Mouse (Mus musculus) adrenal gland, postnatal 10 days (tissue): ENCODE measurements around the gene Ankrd60. TPM values are rescaled to one million over a fixed set of nuclear protein-coding genes. Genes with fewer than 3 reads are reported as not detected.
A peak's percentile ranks its signal among the peaks of the same experiment; 100 is the strongest.

ENCODE experiments used
- DNase-seq: peaks from one replicate; pipeline ENCODE4 v3.0.0; 2021; ENCODE audit warnings: mixed read lengths
- total RNA-seq, 2 experiments: library from RNA; stranded (reverse); gene quantifications; 2 replicates each; pipeline ENCODE4 v1.2.3; 2021

Gene Ankrd60
- total RNA-seq, 2 experiments from 2014 or later = not detected

GRCm38 (mm10) chr2:173584361-173584760 lies 6.2 kb upstream of the Ankrd60 start:
- no peak for DNase-seq

DNA sequence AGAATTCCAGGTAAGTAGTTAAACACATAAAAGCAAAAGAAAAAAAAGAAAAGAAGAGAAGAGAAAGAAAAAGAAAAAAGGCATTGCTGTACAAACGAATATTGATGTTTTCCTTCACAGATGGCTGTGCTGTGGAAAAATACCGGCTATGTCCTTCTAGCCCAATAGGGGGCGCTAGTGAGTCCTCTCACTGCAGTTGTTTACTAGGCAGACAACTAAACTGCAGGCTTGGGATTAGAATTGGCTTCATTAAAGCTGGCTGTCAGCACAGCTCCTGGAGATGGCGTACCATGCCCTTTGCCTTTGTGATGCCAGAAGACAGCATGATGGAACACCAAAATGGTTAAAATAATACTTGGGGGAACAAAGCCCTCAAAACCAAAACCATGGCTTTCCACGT lies 5.3 kb upstream of the Ankrd60 start:
- peak; percentile 54 for DNase-seq

DNA sequence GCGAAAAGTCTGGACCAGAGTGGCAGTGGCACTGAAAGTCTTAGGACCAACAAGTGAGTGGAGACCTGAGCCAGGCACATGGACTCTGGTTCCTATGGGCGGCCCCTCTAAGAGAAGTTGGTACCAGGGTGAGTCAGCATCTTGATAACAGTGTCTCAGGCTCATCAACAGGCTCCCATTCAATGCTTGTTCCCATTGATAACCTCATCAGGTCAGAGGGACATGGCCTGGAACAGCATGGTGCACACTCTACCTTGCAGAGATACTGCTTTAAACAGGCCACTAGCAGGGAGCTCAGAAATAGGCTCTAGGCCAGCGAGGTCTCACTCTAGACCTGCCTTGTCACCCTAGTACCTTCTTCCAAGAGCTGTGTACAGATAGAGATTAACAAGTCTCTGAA lies 4.7 kb upstream of the Ankrd60 start:
- no peak for DNase-seq

- DNase-seq = no peak
Observed at GRCm38 (mm10) chr2:173581096-173581495, 2.9 kb upstream of the Ankrd60 start.

DNA sequence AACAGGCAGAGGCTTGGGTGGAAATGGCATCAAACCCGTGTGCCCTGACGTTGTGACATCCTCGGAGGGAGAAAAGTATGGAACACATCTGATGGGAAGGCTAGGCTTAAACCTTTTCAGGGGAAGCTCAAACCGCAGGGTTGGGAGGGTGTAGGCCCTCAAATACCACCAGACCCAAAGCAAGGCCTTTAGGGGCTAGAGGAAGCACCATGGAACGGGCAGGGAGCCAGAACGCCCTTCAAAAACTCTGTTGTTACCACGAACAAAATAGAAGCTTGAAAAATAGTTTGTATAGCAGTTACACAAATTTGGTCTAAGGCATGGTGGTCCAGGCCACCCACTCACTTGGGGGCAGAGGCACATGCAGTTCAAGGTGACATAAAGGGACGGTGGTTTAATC lies 430 bp upstream of the Ankrd60 start:
- no peak for DNase-seq

DNA sequence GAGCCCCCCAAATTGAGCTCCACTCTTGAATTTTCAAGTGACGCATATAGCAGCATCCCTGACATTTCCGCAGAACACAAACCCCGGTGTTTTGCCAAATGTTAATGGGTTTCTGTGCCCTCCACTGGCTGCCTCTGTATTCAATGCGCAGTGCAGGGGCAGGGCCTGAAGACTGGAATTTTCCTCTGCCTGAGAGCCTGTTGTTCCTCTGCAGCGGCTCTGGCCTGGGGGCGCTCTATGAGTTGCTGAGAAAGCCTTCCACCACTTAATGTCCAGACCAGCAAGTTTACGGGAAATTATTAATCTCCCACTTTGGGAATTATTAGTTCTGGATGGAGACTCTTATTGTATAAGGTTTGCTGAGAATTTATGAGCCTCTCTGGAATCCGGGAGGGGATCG lies 14.0 kb downstream of the Ankrd60 start:
- DNase-seq = no peak

GRCm38 (mm10) chr2:173563336-173563735 lies 14.8 kb downstream of the Ankrd60 start:
- DNase-seq = no peak

- peak; percentile 79 for DNase-seq
Observed at GRCm38 (mm10) chr2:173561851-173562442, 16.2 kb downstream of the Ankrd60 start.

- DNase-seq = no peak
Observed at GRCm38 (mm10) chr2:173558754-173559396, 19.3 kb downstream of the Ankrd60 start.

DNA sequence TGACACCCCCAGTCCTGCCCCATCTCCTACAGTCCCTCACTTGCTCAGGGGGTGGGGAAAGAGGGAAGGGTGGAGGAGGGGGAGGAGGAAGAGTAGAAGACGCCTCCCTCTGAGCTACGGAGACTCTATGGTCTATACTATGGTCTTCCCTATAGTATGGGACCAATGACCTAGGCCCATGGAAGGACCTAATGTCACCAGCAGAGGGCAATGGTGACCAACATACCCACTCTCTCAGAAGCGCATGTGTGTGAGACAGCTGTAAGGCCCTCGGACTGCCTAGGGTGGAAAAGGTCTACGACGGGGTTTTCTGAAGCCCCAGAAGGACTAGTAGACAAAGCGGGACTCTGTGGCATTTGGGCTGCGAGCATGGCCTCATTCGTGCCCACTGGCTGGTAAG lies 24.3 kb downstream of the Ankrd60 start:
- no peak for DNase-seq

DNA sequence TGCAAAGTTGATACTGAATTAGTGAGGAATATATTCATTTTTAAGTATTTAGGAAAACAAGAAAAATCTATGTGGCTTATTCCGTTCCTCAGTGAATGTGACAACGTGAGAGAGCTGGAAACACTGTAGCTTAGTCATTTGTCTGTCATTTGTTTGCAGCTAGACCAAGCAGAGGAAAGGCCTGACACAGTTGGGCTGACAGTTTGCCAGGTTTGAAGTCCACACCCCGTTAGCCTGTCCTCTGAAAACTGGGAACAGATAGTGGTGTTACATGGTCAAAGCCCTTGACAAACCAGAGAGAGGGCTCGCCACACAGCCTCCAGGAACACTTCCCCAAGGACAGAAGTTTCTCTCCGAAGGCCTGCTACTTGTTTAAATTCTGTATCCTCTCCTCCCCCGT lies 27.5 kb downstream of the Ankrd60 start:
- peak; percentile 25 for DNase-seq

GRCm38 (mm10) chr2:173549236-173549635 lies 28.9 kb downstream of the Ankrd60 start:
- no peak for DNase-seq

DNA sequence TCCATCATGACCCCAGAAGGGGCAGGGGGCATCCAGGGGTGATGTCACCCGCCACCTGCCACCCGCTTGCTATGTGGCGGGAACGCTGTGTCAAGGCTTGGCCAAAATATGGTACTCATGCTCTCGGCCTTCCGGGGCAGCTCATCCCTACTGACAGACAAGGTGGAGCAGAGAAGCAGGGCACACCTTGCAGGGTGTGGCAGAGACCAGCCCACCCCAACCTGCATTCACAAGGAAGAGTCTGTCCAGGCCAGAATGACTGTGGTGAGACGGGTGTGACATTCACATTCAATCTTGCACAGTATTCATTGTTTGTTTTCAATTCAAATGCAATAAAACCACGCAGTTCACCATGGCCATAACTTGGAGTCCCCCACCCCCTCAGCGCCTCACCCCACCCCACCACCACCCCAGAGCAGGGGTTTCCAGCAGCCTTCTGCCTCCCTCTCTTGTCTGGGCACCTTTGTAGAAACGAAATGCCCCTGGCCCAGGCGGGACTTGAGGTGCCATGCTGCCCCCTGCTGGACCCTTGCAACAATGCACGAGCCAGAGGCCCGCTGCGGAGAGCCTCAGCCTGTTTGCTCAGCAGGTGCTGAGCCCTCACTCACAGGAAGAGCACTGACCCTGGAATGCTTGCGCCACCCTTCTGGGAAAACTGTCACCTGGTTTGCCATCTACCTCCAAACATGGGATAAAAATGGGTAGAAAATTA lies 32.0 kb downstream of the Ankrd60 start:
- peak; percentile 89 for DNase-seq

DNA sequence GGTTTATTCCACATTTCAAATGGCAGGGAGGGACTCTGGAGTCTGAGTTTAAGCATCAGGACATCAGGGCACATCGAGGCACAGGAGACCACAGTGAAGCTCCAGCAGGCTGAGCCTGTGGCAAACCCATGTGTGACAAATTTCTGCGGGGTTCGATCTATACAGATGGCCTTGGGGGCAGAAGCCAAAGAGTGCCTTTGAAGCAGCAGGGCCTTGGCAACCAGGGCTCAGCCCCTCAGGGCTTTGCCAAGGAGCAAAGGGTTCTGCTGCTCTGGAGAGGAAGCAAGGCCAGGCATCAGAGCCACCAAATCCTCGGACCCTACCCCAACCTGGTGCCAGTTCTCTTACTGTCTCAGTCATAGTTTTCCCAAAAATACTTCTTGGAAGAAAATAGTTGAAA lies 35.4 kb downstream of the Ankrd60 start:
- peak; percentile 40 for DNase-seq

- no peak for DNase-seq
Observed at GRCm38 (mm10) chr2:173541748-173542147, 36.4 kb downstream of the Ankrd60 start.

DNA sequence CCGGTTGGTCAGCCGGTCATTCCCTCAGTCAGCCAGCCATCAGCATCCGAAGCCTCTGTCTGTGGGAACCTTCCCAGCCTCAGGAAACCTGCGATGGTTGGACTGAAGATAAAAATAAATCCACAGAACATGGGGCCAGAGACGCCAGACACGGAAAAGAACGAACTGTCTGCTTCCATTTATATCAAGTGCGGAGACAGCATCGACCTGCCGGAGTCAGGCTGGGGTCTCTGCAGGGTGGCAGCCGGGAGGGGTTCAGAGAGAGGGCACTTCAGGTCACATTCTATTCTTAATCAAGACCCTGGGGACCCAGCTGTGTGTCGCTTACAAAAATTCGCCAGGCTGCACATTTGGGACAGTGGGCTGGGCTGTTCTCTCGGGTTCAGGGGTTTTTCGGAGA lies 38.4 kb downstream of the Ankrd60 start:
- DNase-seq = no peak

DNA sequence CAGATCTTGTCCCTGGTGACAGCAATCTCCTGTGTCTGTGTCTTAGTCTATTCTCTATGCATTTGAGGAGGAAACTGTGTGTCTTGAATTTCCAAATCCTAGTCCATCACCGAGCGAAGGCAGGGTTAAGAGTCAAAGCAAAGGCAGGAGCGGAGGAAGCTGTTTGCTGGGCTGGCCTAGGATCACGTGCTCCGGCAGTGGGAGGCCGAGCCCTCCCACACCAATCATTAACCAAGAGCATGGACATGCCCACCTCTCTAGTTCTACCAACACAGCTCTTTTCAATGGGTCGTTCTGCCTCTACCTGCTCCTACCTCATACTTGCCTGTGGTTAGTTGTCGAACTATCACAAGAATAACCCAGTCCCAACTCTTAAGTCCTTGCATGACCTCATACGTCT lies 42.3 kb downstream of the Ankrd60 start:
- DNase-seq = no peak

DNA sequence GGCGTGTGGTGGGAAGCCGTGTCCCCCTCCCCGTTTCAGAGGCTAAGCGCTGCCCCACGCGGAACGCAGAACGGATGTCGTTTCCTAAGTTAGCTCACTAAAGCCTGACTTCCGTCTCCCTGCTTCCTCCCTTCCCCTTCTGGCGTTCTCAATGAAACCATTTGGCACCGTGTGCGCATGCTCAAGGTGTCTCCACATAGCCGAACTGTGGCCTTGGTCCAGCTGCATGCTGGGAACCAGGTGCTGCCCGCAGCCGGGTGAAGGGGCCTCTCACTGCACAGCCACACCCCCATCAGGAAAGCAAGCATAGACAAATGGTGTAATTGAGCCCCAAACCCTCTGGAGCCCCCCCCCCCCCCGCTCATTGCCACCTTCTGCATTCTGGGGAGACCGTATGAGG lies 42.8 kb downstream of the Ankrd60 start:
- no peak for DNase-seq

GRCm38 (mm10) chr2:173534581-173534980 lies 43.6 kb downstream of the Ankrd60 start:
- DNase-seq = no peak

GRCm38 (mm10) chr2:173532711-173533462 lies 45.3 kb downstream of the Ankrd60 start:
- no peak for DNase-seq

GRCm38 (mm10) chr2:173528493-173528892 lies 49.7 kb downstream of the Ankrd60 start:
- no peak for DNase-seq

GRCm38 (mm10) chr2:173522376-173522775 lies 55.8 kb downstream of the Ankrd60 start, which contains the start of gene 1700021F07Rik:
Gene 1700021F07Rik (plus strand): TSS chr2:173522586.
- DNase-seq = no peak
